ENCODE assay signal across 12 mouse cellular contexts in genomic region chr6:112108651-112109050, GRCm38 (mm10).
A peak's percentile ranks its signal among the peaks of the same experiment; 100 is the strongest.
DNase-seq lines count a peak whose midpoint lies in the region; ATAC-seq and TF ChIP-seq lines count a peak whose summit lies in the region.
"Had no signal": no experiment of that assay in that cellular context is flagged by ENCODE, and none has a peak within 500 bp of the region (broad histone marks: within the 10 kb centered on the region; RNA-seq: fewer than 3 reads in every experiment).

No protein-coding gene starts in this region.

- no peak for TF ChIP-seq CTCF in liver, postnatal 0 days (IDR thresholded peaks at IDR 0.05; ENCODE audit: low read depth)

- no peak overlapping the region for H3K9ac ChIP-seq in liver, postnatal 0 days (replicated peaks)
- H3K9ac ChIP-seq: embryonic facial prominence, embryonic 15.5 days had no signal

- H3K27ac ChIP-seq in liver, postnatal 0 days (ENCODE audit: low read depth): no peak overlapping the region
- H3K27ac ChIP-seq: embryonic facial prominence, embryonic 15.5 days had no signal

- WGBS in liver, postnatal 0 days (ENCODE audit: insufficient replicate concordance): 84% methylated on average over 13 of the region's 13 CpGs

- H3K27me3 ChIP-seq in liver, postnatal 0 days (ENCODE audit: insufficient read depth, low read length): no peaks in the 10 kb centered on the region
- H3K27me3 ChIP-seq: embryonic facial prominence, embryonic 15.5 days; megakaryocyte, embryonic 14.5 days had no signal

- H3K4me1 ChIP-seq in liver, postnatal 0 days (ENCODE audit: insufficient read depth): no peaks in the 10 kb centered on the region
- H3K4me1 ChIP-seq: embryonic facial prominence, embryonic 15.5 days; megakaryocyte, embryonic 14.5 days had no signal

- H3K4me3 ChIP-seq in liver, postnatal 0 days (ENCODE audit: low read depth, low read length): no peak overlapping the region
- H3K4me3 ChIP-seq: embryonic facial prominence, embryonic 15.5 days; megakaryocyte, embryonic 14.5 days had no signal

- ATAC-seq in liver, postnatal 0 days: no peak

- peak; percentile 36 for DNase-seq in lung, postnatal 10 days
- no peak for DNase-seq in lung, adult 18-20 months
- DNase-seq in frontal cortex, postnatal 10 days (ENCODE audit: low spot score in 2 of 2): peak; percentile 57 to 72
- peak; percentile 49 to 85 for DNase-seq in left cerebral cortex, adult 9 months (ENCODE audit: low spot score in 2 of 2)
- peak; percentile 70 for DNase-seq in testis, postnatal 14 days (ENCODE audit: low spot score)
- DNase-seq in gastrocnemius, postnatal 25 days: no peak
- DNase-seq in liver, postnatal 0 days: no peak
- DNase-seq: adrenal gland, adult 8-10 months; kidney, postnatal 36 days had no signal

- TF ChIP-seq EP300 in liver, postnatal 0 days (IDR thresholded peaks at IDR 0.05; ENCODE audit: low read depth): no peak

- H3K9me3 ChIP-seq in liver, postnatal 0 days (ENCODE audit: low read length): no peaks in the 10 kb centered on the region
- H3K9me3 ChIP-seq: embryonic facial prominence, embryonic 15.5 days had no signal

- no peak overlapping the region for H3K4me2 ChIP-seq in liver, postnatal 0 days (ENCODE audit: low read depth, low read length)
- H3K4me2 ChIP-seq: embryonic facial prominence, embryonic 15.5 days had no signal

- no peaks in the 10 kb centered on the region for H3K36me3 ChIP-seq in liver, postnatal 0 days (replicated peaks; ENCODE audit: insufficient read depth, low read length)
- H3K36me3 ChIP-seq: embryonic facial prominence, embryonic 15.5 days; G1E had no signal

Comparison
In these comparisons a context has a peak if more than half of its experiments do, and no peak if none do; other contexts are left out.
1. DNase-seq: peak in lung, postnatal 10 days (single experiment), frontal cortex, postnatal 10 days (2 of 2), left cerebral cortex, adult 9 months (2 of 2) and testis, postnatal 14 days (single experiment); none in lung, adult 18-20 months (0 of 2), gastrocnemius, postnatal 25 days (single experiment) and liver, postnatal 0 days (single experiment).